Mouse (Mus musculus) heart, adult 11 months (tissue): ENCODE measurements at regions not wholly inside any gene's neighbourhood (a gene's known extent, or its start where the extent isn't known, plus 50 kb on each side); places are given as distances from the start of the nearest gene placed in this dataset.
"Not testable (repeated sequence)": the region's sequence is repeated elsewhere in the genome, so short reads cannot be mapped to it uniquely, and the experiment has no call there.

Experiments
- DNase-seq: peaks from one replicate; pipeline ENCODE4 v3.0.0; 2022

GRCm38 (mm10) chr6:109814990-109815389 is 830.4 kb upstream of the Grm7 start:
- DNase-seq: no peak

- no peak for DNase-seq
Observed at GRCm38 (mm10) chr6:109848313-109848712, 797.1 kb upstream of the Grm7 start.

DNA sequence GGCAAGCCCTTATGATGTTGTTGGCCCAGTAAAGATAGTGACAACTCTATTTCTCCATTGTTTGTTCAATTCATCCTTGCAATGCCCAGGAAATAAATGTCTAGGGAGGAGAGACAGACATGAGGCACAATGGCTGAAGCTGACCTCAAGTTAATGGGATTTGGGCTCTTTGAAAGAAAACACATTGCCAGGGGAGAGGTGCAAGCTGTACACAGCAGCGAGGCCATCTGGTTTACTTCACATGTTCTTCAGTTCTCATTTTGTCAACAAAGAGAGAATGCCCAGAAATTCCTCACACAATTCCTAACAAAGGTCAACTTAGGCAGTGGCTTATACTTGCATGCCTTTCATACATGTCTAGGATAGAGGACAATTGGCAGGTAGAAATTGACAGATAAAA is 789.6 kb upstream of the Grm7 start:
- DNase-seq: peak; percentile 88

- no peak for DNase-seq
Observed at GRCm38 (mm10) chr6:109863411-109863810, 782.0 kb upstream of the Grm7 start.

DNA sequence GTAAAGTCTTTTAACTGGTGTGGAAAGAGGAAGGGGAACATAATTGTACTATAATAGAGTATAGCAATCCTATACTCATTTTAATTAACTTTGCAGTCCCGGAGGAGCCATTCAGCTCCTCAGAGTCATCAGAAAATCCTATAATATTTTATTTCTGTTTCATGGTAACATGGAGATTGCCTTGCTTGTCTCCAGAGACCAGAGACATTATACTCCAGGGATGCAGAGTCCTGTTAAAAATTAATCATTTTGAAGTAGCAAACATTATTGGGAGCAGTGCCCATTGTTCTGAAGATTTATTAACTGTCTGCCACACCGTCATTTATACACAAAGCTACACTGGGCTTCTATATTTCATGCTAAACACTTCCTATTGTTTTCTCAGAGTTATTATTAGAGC is 771.2 kb upstream of the Grm7 start:
- no peak for DNase-seq

DNA sequence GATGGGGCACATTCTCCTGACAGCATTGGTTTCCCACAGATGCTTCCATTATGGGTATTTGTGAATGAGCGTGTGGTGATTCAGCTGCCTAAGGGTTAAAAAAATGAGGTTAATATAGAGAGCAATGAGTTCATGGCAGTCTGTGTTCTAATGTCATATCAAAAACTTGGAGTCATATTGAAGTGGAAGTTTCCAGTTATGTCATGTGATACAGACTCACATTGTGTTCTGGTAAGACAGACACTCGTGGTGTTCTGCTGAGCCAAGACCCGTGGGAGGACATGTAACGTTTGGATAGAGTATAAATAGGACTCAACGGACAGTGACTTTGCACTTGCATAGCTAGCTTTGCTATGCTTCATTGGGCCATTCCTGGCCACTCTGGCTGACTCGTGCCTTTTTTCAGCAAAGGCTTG is 770.7 kb upstream of the Grm7 start:
- DNase-seq: peak; percentile 97

GRCm38 (mm10) chr6:109875548-109875947 is 769.8 kb upstream of the Grm7 start:
- peak; percentile 89 for DNase-seq

DNA sequence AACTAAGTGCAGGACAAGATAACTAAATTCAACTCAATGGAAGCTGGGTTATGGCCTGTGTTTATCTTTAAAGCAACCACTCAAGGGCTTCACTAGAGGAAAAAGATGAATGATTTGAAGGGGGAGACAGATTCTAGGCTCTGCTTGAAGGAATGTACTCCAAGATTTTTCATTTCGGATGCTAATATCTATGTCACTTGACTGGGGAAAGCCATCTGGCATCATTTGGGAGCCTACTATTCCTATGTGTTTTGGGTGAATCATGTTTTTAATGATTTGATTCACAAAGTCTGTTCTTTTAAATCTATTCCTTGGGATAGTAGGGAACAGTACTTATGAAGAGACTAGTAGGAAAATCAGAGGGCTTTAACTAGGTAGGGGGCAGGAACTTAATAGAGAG is 766.2 kb upstream of the Grm7 start:
- DNase-seq: no peak

- no peak for DNase-seq
Observed at GRCm38 (mm10) chr6:109923780-109924179, 721.6 kb upstream of the Grm7 start.

DNA sequence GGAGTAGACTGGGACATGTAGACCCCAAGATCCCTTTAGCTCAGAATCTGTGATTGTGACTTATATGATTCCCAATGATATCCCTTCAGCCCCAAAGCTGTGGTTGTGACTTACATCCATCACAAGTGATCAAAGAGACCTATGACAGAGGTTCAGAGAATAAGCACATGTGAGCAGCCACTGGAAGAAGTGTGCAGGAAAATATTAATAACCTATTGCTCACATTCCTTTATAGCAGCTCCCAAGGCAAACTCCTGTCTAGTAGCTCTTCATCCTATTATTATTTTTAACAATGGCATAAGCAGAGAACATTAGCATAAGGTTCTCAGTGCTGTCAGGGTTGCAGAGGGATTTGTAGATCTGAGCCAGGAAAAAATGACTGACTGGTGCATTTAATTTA is 696.9 kb upstream of the Grm7 start:
- no peak for DNase-seq

GRCm38 (mm10) chr6:109948928-109949327 is 696.5 kb upstream of the Grm7 start:
- DNase-seq: no peak

DNA sequence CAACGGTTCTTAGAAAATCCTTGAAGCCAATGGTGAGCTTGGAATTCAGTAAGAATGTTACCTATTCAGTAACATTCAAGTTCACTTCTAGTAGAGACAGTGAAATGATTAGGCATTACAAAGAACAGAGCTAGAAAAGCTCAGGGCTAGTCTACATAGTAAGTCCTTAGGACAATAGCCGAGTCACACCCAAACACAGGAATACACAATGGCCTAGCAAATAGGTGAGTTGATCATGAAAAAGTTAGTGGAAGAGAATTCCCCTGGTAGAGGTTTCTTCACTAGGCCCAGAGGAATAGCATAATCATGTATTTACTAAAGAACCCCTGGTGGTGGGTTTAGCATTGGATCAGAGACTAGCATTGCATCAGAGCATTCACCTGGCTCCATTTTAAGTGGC is 687.5 kb upstream of the Grm7 start:
- not testable (repeated sequence) for DNase-seq
